Mouse (Mus musculus): ENCODE measurements around the gene Zdhhc12. TPM values are rescaled to one million over a fixed set of nuclear protein-coding genes. Genes with fewer than 3 reads are reported as not detected.

The Zdhhc12 gene
- 51.6 and 55.9 TPM in 2 replicates for polyA plus RNA-seq (2012; rRNA removed; ENCODE audit: low replicate concordance)

DNA sequence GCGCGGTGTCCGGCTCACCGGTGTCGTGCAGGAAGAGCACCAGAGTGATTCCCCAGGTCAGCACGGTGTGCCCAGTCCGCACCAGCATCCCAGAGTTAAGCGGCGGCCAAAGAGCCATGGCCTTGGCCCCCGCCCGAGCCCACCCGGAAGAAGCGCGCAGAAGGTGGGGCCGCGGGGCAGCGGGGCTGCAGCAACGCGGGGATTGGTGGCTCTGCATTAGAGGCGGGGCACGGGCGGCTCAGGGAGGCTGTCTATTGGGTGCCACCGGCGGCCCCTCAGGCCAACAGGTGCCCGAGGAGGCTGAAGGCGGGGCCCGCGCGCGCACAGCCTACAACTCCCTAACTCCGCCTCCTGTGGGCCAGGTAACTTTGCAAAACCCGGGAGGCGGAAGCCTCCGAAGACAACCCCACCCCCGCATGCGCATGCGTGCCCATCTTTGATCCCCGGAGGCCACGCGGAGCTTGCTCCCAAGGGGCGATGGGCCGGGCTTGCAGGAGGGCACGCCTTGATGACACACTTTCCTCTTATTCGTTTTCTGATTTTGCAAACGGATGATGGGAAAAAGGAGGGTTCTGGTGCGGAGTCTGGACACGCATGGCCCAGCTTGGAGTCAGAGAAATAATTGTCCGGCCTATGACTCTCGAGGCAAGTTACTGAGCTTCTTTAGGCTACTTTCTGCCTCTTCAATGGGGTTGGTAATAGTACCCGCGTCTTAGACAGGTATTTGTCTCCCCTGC, at the start of gene Zdhhc12:
Zdhhc12 (minus strand) TSS at position 178 of the 737 bp plus-strand sequence.

DNA sequence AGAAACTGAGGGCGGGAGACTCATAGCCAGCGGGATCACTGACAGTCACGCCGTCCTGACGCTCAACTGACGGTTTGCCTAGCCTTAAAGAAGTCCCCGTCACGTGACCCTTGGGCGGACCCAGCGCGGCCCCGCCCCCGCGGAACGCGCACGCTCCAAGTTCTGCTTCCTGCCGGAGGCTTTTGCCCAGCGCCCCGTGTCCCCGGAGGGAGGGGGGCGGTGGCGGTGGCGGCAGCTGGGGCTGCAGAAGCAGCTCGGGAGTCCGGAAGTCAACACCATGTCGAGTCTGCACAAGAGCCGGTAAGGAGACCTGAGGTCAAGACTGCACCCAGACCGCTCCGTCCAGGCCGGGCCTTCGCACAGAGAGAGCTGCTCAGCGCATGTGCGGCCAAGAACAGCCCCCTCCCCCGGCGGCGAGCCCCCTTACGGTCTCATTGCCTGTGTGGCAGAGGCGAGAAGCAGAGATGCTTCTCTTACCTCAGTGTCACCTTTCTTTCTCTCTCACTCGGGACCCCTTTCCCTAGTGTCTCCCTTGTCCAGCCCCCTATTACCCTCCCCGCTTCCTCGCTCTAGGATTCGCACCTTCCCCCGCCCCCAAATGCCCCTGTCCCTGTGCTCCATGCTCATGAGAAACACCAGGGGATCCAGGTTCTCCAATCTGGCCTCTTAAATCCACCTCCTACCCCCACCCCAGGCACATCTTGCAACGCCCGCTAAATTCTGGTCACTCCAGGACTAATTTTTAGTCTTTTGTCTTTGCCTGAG, 40.3 kb upstream of the Zdhhc12 start, which contains the start of gene Tbc1d13:
Tbc1d13 (plus strand) TSS at position 134 of the 765 bp plus-strand sequence.

DNA sequence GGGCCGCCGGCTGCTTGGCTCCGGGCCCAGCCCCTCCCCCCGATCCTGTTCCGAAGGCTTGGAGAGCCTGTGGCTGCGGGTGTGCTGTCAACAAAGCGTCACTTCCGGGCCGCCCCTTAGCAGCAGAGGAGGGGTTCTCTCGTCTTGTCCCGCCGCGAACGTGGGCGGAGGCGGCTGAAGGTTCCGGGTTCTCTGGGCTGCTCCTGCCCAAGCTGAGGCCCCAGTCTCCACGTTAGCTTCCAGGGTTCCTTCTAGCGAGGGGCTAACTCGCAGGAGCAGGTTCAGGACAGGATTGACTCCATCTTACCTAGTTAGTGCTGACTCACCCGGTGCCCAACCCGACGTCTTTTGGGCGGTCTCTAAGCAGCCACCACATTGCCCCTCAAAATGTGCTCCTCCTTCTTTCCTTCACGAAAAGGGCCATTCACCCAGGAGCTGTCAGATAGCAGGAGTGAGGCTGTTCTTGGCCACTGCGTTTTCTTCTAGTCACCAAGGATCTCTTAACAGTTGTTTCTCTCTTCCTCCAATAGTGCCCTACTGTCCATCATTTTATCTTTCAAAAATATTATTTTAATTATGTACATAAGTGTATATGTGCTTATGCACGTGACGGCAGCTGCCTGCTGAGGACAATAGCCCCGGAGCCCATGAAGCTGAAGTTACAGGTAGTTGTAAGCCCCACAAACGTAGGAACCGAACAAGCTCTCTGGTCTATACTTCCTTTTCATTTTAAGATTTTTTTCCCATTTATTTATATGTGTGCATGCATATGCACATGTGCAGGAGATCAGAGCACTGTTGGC, 31.2 kb upstream of the Zdhhc12 start, which contains the start of gene Zer1:
Zer1 (minus strand) TSS at position 114 of the 803 bp plus-strand sequence.

GRCm38 (mm10) chr2:30077502-30078348, 15.7 kb downstream of the Zdhhc12 start, which contains the start of gene Pkn3:
Pkn3 (plus strand) TSS chr2:30077684.

DNA sequence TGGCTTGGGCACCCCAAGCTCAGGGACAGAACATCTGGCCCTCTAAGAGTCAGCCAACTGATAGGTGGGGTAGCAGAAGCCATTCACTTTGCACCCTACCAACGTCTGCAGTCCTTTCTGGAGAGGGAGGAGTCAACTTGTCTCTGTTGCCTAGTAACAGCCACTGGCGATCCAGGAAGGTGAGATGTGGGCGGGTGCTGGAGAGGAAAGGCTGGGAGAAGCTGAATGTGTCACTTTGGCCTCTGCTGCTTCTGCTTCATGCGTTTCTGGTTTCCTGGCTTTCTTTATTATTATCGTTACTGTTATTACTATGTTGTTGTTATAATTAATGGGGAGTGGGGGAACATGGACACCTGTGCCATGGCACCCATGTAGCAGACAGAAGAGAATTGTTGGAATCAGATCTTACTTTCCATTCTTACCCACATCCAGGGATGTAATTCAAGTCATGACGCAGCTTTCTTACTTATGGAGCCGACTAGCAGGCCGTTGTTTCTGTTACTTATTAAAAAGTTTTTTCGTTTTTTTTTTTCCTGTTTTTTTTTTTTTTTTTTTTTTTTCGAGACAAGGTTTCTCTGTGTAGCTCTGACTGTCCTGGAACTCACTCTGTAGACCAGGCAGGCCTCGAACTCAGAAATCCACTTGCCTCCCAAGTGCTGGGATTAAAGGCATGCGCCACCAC, 36.1 kb downstream of the Zdhhc12 start, which contains the start of gene Set:
Set (plus strand) TSS at position 156 of the 682 bp plus-strand sequence.

GRCm38 (mm10) chr2:30048699-30049388, 44.6 kb downstream of the Zdhhc12 start, which contains the start of gene Wdr34:
Wdr34 (minus strand) TSS chr2:30048881.

Other genes with a start within 250 kb of the Zdhhc12 start
- 40.8 and 41.1 TPM in 2 replicates for gene Cercam, start 224.5 kb downstream of the Zdhhc12 start, polyA plus RNA-seq (2012; rRNA removed; ENCODE audit: low replicate concordance)
- 29.8 and 54.7 TPM in 2 replicates for gene Odf2, start 204.4 kb downstream of the Zdhhc12 start, polyA plus RNA-seq (2012; rRNA removed; ENCODE audit: low replicate concordance)
- gene Gle1, start 158.2 kb downstream of the Zdhhc12 start, polyA plus RNA-seq (2012; rRNA removed; ENCODE audit: low replicate concordance): 31.3 TPM in 2 replicates
- gene Sptan1, start 128.1 kb downstream of the Zdhhc12 start, polyA plus RNA-seq (2012; rRNA removed; ENCODE audit: low replicate concordance): 236 and 374 TPM in 2 replicates
- 21.6 and 42.9 TPM in 2 replicates for gene Wdr34, start 44.8 kb downstream of the Zdhhc12 start, polyA plus RNA-seq (2012; rRNA removed; ENCODE audit: low replicate concordance)
- 24.7 and 66.2 TPM in 2 replicates for gene Set, start 36.3 kb downstream of the Zdhhc12 start, polyA plus RNA-seq (2012; rRNA removed; ENCODE audit: low replicate concordance)
- 22.8 and 30.4 TPM in 2 replicates for gene Pkn3, start 16.0 kb downstream of the Zdhhc12 start, polyA plus RNA-seq (2012; rRNA removed; ENCODE audit: low replicate concordance)
- gene Zer1, start 30.9 kb upstream of the Zdhhc12 start, polyA plus RNA-seq (2012; rRNA removed; ENCODE audit: low replicate concordance): 60.2 and 82.4 TPM in 2 replicates
- 80.1 and 82.8 TPM in 2 replicates for gene Tbc1d13, start 40.1 kb upstream of the Zdhhc12 start, polyA plus RNA-seq (2012; rRNA removed; ENCODE audit: low replicate concordance)
- 41.3 and 50.6 TPM in 2 replicates for gene Endog, start 77.8 kb upstream of the Zdhhc12 start, polyA plus RNA-seq (2012; rRNA removed; ENCODE audit: low replicate concordance)
- gene Spout1, start 84.8 kb upstream of the Zdhhc12 start, polyA plus RNA-seq (2012; rRNA removed; ENCODE audit: low replicate concordance): 28.0 and 40.8 TPM in 2 replicates
- gene Kyat1, start 112.2 kb upstream of the Zdhhc12 start, polyA plus RNA-seq (2012; rRNA removed; ENCODE audit: low replicate concordance): 32.9 and 33.7 TPM in 2 replicates
- gene Lrrc8a, start 144.1 kb upstream of the Zdhhc12 start, polyA plus RNA-seq (2012; rRNA removed; ENCODE audit: low replicate concordance): 44.2 and 66.0 TPM in 2 replicates
- 12.7 and 13.6 TPM in 2 replicates for gene Gm28035, start 146.9 kb upstream of the Zdhhc12 start, polyA plus RNA-seq (2012; rRNA removed; ENCODE audit: low replicate concordance)
- gene Phyhd1, start 172.6 kb upstream of the Zdhhc12 start, polyA plus RNA-seq (2012; rRNA removed; ENCODE audit: low replicate concordance): 59.0 and 102 TPM in 2 replicates
- gene Gm28038, start 187.4 kb upstream of the Zdhhc12 start, polyA plus RNA-seq (2012; rRNA removed; ENCODE audit: low replicate concordance): not detected in 2 replicates
- gene Dolk, start 192.7 kb upstream of the Zdhhc12 start, polyA plus RNA-seq (2012; rRNA removed; ENCODE audit: low replicate concordance): 58.1 and 113 TPM in 2 replicates
- 32.1 and 51.8 TPM in 2 replicates for gene Nup188, start 192.7 kb upstream of the Zdhhc12 start, polyA plus RNA-seq (2012; rRNA removed; ENCODE audit: low replicate concordance)